In genomic region chr17:47924383-47925339, GRCm38 (mm10) we compare ENCODE assay signal across 8 mouse cellular contexts. TPM values are rescaled to one million over a fixed set of nuclear protein-coding genes. Genes with fewer than 3 reads are reported as not detected.
DNase-seq lines count a peak whose midpoint lies in the region; ATAC-seq and TF ChIP-seq lines count a peak whose summit lies in the region.

Gene Foxp4, minus strand, starts transcription at chr17:47924645.

- no peak for TF ChIP-seq POLR2A in cerebellum, adult 2 months (IDR thresholded peaks at IDR 0.05; ENCODE audit: borderline replicate concordance, insufficient read depth, low read length)

- no peaks in the 10 kb centered on the region for H3K9me3 ChIP-seq in lung, postnatal 0 days (ENCODE audit: low read length)

- WGBS in cerebellum, adult 2 months = under 1% methylated on average over 91 of the region's 91 CpGs
- under 1% methylated on average over 77 of the region's 91 CpGs for WGBS in lung, postnatal 0 days

- peak within 1 kb of the TSS; percentile 75 for H3K4me3 ChIP-seq in cerebellum, adult 2 months (replicated peaks; ENCODE audit: insufficient read depth, low read depth, low read length)
- peak within 1 kb of the TSS; percentile 89 for H3K4me3 ChIP-seq in lung, postnatal 0 days (ENCODE audit: low read depth, low read length)

- peaks cover 8% of the 10 kb centered on the region; the same call in 1 of the 2 replicates for H3K27me3 ChIP-seq in cerebellum, adult 2 months (ENCODE audit: control insufficient read depth, insufficient read depth, low read length)
- H3K27me3 ChIP-seq in lung, postnatal 0 days (replicated peaks; ENCODE audit: insufficient read depth, low read length) = no peaks in the 10 kb centered on the region

- DNase-seq in MEL-GATA-1-ER (ENCODE audit: extremely low read depth, low read depth) = peak; percentile 86
- peak; percentile 73 to 74 for DNase-seq in cerebellum, adult 2 months
- DNase-seq in forelimb bud, embryonic 11.5 days (ENCODE audit: low read depth, low spot score) = peak; percentile 94
- peak; percentile 63 for DNase-seq in layer of hippocampus, adult 9-11 months
- peak; percentile 97 for DNase-seq in lung, postnatal 0 days (ENCODE audit: low spot score)
- DNase-seq in ovary, postnatal 10 days (ENCODE audit: low spot score) = peak; percentile 69
- peak; percentile 88 for DNase-seq in thymus, postnatal 0 days (ENCODE audit: low spot score)

- H3K27ac ChIP-seq in cerebellum, adult 2 months (ENCODE audit: insufficient read depth, low read length) = no peak within 1 kb of the TSS
- H3K27ac ChIP-seq in lung, postnatal 0 days (ENCODE audit: low read length) = peak within 1 kb of the TSS; percentile 94

- H3K4me2 ChIP-seq in lung, postnatal 0 days (replicated peaks; ENCODE audit: low read depth, low read length) = peak within 1 kb of the TSS; percentile 97

- TF ChIP-seq EP300 in lung, postnatal 0 days (IDR thresholded peaks at IDR 0.05) = no peak

- no peak for TF ChIP-seq CTCF in cerebellum, adult 2 months (IDR thresholded peaks at IDR 0.05; ENCODE audit: borderline replicate concordance, insufficient read depth, low read depth, low read length)
- no peak; the same call in 1 of the 2 replicates for TF ChIP-seq CTCF in lung, postnatal 0 days (IDR thresholded peaks at IDR 0.05)

- peak; percentile 88 to 94 for ATAC-seq in hematopoietic stem cell, adult 5-6 weeks (replicated peaks in 1 of 2; ENCODE audit: insufficient read depth in 1 of 2, low FRiP score in 2 of 2, low TSS enrichment in 1 of 2, low read depth in 1 of 2, poor library complexity in 2 of 2, severe bottlenecking in 2 of 2)
- peak; percentile 89 for ATAC-seq in lung, postnatal 0 days

- peaks cover 7% of the 10 kb centered on the region; the same call in 1 of the 2 replicates for H3K4me1 ChIP-seq in cerebellum, adult 2 months (ENCODE audit: control insufficient read depth, insufficient read depth, low read length)
- peaks cover 10% of the 10 kb centered on the region; the same call in 1 of the 2 replicates for H3K4me1 ChIP-seq in lung, postnatal 0 days (ENCODE audit: insufficient read depth, low read depth, low read length)

- H3K9ac ChIP-seq in lung, postnatal 0 days (replicated peaks; ENCODE audit: low read depth) = peak within 1 kb of the TSS; percentile 76

- no peaks in the 10 kb centered on the region for H3K36me3 ChIP-seq in lung, postnatal 0 days (ENCODE audit: insufficient read depth, low read length)

RNA-seq across cellular contexts. Expression of gene Foxp4, which starts in this region (rescaled TPM):
- polyA plus RNA-seq in cerebellum, adult 2 months (2012; rRNA removed) = 52.4 and 55.4 TPM in 2 replicates
- 7.0 and 7.1 TPM in 2 replicates for total RNA-seq in hematopoietic stem cell, adult 5-6 weeks (2017)
- polyA plus RNA-seq in lung, postnatal 0 days (2015; fragmentation: Nextera tagmentation; extraction: Ambion mirVana) = 10.2 and 14.3 TPM in 2 replicates
- 18.0 TPM in 2 replicates for polyA plus RNA-seq in thymus, postnatal 0 days (2015; fragmentation: Nextera tagmentation; extraction: Ambion mirVana)
